Mouse (Mus musculus) ES-Bruce4 (cell line): Measurements from ENCODE around the gene Irs2. TPM values are rescaled to one million over a fixed set of nuclear protein-coding genes. Genes with fewer than 3 reads are reported as not detected.

ENCODE experiments used
- H3K27ac ChIP-seq: 2 replicates; pipeline ENCODE4 v1.5.1; 2012; ENCODE audit warnings: low read length, inconsistent platforms; ENCODE audit not compliant: insufficient read depth
- H3K27me3 ChIP-seq: 2 replicates; pipeline ENCODE4 v1.6.1; 2012; ENCODE audit warnings: mild to moderate bottlenecking, low read length, inconsistent platforms; ENCODE audit not compliant: control insufficient read depth, poor library complexity, insufficient read depth, severe bottlenecking
- H3K36me3 ChIP-seq: 2 replicates; pipeline ENCODE4 v1.6.1; 2012; ENCODE audit warnings: inconsistent platforms, mild to moderate bottlenecking, low read length, moderate library complexity; ENCODE audit not compliant: control insufficient read depth, poor library complexity, insufficient read depth, severe bottlenecking
- H3K4me1 ChIP-seq: one replicate; pipeline ENCODE4 v1.8.1; 2011; ENCODE audit warnings: low read length; ENCODE audit not compliant: control insufficient read depth, insufficient read depth
- H3K4me3 ChIP-seq: 2 replicates; pipeline ENCODE4 v1.5.1; 2011; ENCODE audit warnings: low read depth, mild to moderate bottlenecking, low read length
- H3K9ac ChIP-seq: 2 replicates; pipeline ENCODE4 v1.6.1; 2012; ENCODE audit warnings: low read depth, mild to moderate bottlenecking, inconsistent platforms; ENCODE audit not compliant: poor library complexity, severe bottlenecking
- H3K9me3 ChIP-seq: replicated peaks from 2 replicates; pipeline ENCODE4 v1.6.1; 2012; ENCODE audit warnings: mild to moderate bottlenecking, low read length, inconsistent platforms; ENCODE audit not compliant: control insufficient read depth, poor library complexity, insufficient read depth, severe bottlenecking
- CTCF ChIP-seq: IDR thresholded peaks from one replicate; pipeline ENCODE4 v1.8.1; 2011; ENCODE audit warnings: low read depth, low read length
- EP300 ChIP-seq: IDR thresholded peaks from 2 replicates; pipeline ENCODE4 v1.6.1; 2011; ENCODE audit warnings: low read depth, low read length; ENCODE audit not compliant: insufficient read depth
- POLR2A ChIP-seq: IDR thresholded peaks from one replicate; pipeline ENCODE4 v1.8.1; 2011; ENCODE audit warnings: low read length; ENCODE audit not compliant: insufficient read depth
- polyA plus RNA-seq: library from polyadenylated mRNA; stranded (reverse); fragments of >200 nt; gene quantifications from 2 replicates; pipeline ENCODE4 v1.2.4, GENCODE M21; 2011; ENCODE audit warnings: low read depth; ENCODE audit not compliant: missing spikeins, insufficient read depth, insufficient read length

Gene Irs2
- polyA plus RNA-seq, 1 experiment: 72.3 TPM

GRCm38 (mm10) chr8:10960277-10960819, 47.9 kb downstream of the Irs2 start:
- Histone ChIP-seq H3K9ac (no peak overlapping the region), H3K27ac (no peak overlapping the region), H3K36me3 (no peaks in the 10 kb centered on the region), H3K9me3 (no peaks in the 10 kb centered on the region), H3K4me3 (no peak overlapping the region), H3K4me1 (no peaks in the 10 kb centered on the region), H3K27me3 (no peaks in the 10 kb centered on the region)
- TF ChIP-seq CTCF: no peak
- no peak for TF ChIP-seq EP300
- no peak for TF ChIP-seq POLR2A

GRCm38 (mm10) chr8:10957292-10957955, 50.8 kb downstream of the Irs2 start:
- Histone ChIP-seq H3K4me3 (no peak overlapping the region), H3K4me1 (no peaks in the 10 kb centered on the region), H3K36me3 (no peaks in the 10 kb centered on the region), H3K27me3 (no peaks in the 10 kb centered on the region), H3K27ac (no peak overlapping the region), H3K9me3 (no peaks in the 10 kb centered on the region), H3K9ac (no peak overlapping the region)
- TF ChIP-seq EP300: no peak
- no peak for TF ChIP-seq CTCF
- TF ChIP-seq POLR2A: no peak

GRCm38 (mm10) chr8:10953346-10954053, 54.8 kb downstream of the Irs2 start:
- Histone ChIP-seq H3K4me3 (no peak overlapping the region), H3K27ac (no peak overlapping the region), H3K9ac (no peak overlapping the region), H3K9me3 (no peaks in the 10 kb centered on the region), H3K36me3 (no peaks in the 10 kb centered on the region), H3K27me3 (no peaks in the 10 kb centered on the region), H3K4me1 (no peaks in the 10 kb centered on the region)
- TF ChIP-seq EP300 (no peak), POLR2A (no peak), CTCF (no peak)

- Histone ChIP-seq H3K27me3 (no peaks in the 10 kb centered on the region), H3K36me3 (no peaks in the 10 kb centered on the region), H3K4me1 (no peaks in the 10 kb centered on the region), H3K9me3 (no peaks in the 10 kb centered on the region), H3K27ac (no peak overlapping the region), H3K9ac (no peak overlapping the region), H3K4me3 (no peak overlapping the region)
- no peak for TF ChIP-seq POLR2A
- no peak for TF ChIP-seq CTCF
- no peak for TF ChIP-seq EP300
Measured at GRCm38 (mm10) chr8:10952706-10953105, 55.6 kb downstream of the Irs2 start.

- Histone ChIP-seq H3K4me1 (no peaks in the 10 kb centered on the region), H3K36me3 (no peaks in the 10 kb centered on the region), H3K4me3 (no peak overlapping the region), H3K9ac (no peak overlapping the region), H3K27me3 (no peaks in the 10 kb centered on the region), H3K27ac (no peak overlapping the region), H3K9me3 (no peaks in the 10 kb centered on the region)
- TF ChIP-seq EP300 (no peak), CTCF (no peak), POLR2A (no peak)
Measured at GRCm38 (mm10) chr8:10952235-10952634, 56.0 kb downstream of the Irs2 start.

GRCm38 (mm10) chr8:10951567-10951966, 56.7 kb downstream of the Irs2 start:
- no peak overlapping the region for H3K9ac ChIP-seq
- no peaks in the 10 kb centered on the region for H3K36me3 ChIP-seq
- TF ChIP-seq CTCF (no peak), EP300 (no peak), POLR2A (no peak)
- no peak overlapping the region for H3K27ac ChIP-seq
- H3K4me1 ChIP-seq: no peaks in the 10 kb centered on the region
- no peaks in the 10 kb centered on the region for H3K9me3 ChIP-seq
- no peak overlapping the region for H3K4me3 ChIP-seq
- no peaks in the 10 kb centered on the region for H3K27me3 ChIP-seq
